Comparison of ENCODE assay signal across 9 mouse cellular contexts in the genomic region with DNA sequence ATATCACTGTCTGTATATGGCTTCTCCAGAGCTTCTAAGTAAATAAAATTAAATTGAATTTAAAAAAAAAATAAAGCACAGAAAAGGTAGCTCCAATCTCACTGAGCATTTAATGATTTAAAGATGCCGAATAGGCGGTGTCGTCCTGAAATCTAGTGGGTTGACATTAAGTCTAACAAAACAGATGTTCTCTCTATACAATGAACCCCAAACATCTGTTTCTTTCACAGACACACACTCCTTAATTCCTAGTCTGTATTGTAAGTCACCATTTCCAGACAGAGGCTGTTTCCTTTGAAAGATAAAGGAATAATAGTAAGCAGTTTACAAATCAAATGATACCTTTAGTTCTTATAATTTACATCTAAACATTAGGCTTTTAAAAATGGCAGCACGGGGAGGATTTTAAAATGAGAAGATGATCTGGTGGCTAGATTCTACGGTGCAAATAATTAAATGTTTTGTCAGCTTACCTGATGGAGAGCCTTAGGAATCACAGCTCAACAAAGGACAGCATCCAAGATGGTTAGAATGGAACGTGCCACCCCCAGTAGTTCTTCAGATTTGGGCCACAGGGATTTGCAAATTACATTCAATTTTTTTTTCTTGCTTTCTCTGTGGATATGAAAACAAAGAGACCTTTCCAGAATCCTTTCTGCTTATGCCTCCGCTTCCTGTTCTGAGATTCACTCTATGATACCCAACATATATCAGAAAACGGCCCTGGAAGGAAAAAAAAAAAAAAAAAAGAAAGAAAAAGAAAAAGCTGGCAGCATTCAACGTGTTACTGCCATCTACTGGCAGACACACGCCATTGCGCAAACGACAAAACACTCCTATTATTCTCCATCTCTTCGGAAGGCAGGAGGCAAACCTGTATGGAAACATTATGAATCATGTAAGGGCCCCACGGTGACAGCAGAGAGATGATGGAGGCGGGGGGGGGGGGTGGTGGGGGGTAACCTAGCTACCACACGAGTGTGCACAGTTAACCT. TPM values are rescaled to one million over a fixed set of nuclear protein-coding genes. Genes with fewer than 3 reads are reported as not detected.
DNase-seq lines count a peak whose midpoint lies in the region; ATAC-seq lines count a peak whose summit lies in the region.
"Had no signal": no experiment of that assay in that cellular context is flagged by ENCODE, and none has a peak within 500 bp of the region (broad histone marks: within the 10 kb centered on the region; RNA-seq: fewer than 3 reads in every experiment).

A gene (minus strand): TSS at position 835 of the 995 bp plus-strand sequence.

- no peak within 1 kb of the TSS for H3K27ac ChIP-seq in embryonic facial prominence, embryonic 13.5 days
- peak within 1 kb of the TSS; percentile 75 for H3K27ac ChIP-seq in hindbrain, embryonic 12.5 days
- H3K27ac ChIP-seq: limb, embryonic 15.5 days had no signal

- DNase-seq in adrenal gland, postnatal 10 days = peak; percentile 62
- DNase-seq in adrenal gland, adult 2 months = no peak
- peak; percentile 28 for DNase-seq in T-cell, adult 2 months (ENCODE audit: low spot score)
- DNase-seq in layer of hippocampus, adult 9-11 months = peak; percentile 27
- DNase-seq in lung, postnatal 36 days = peak; percentile 64
- peak; percentile 76 to 79 for DNase-seq in right cerebral cortex, postnatal 10 days (ENCODE audit: low spot score in 2 of 2)

- H3K4me1 ChIP-seq in embryonic facial prominence, embryonic 13.5 days = no peaks in the 10 kb centered on the region
- H3K4me1 ChIP-seq in hindbrain, embryonic 12.5 days = peaks cover 19% of the 10 kb centered on the region
- H3K4me1 ChIP-seq: limb, embryonic 15.5 days had no signal

- H3K4me3 ChIP-seq in embryonic facial prominence, embryonic 13.5 days = peak within 1 kb of the TSS; percentile 26
- peak within 1 kb of the TSS; percentile 39 for H3K4me3 ChIP-seq in hindbrain, embryonic 12.5 days
- H3K4me3 ChIP-seq: limb, embryonic 15.5 days had no signal

- H3K4me2 ChIP-seq in embryonic facial prominence, embryonic 13.5 days = peak within 1 kb of the TSS; percentile 44
- H3K4me2 ChIP-seq in hindbrain, embryonic 12.5 days (replicated peaks) = peak within 1 kb of the TSS; percentile 53
- H3K4me2 ChIP-seq: limb, embryonic 15.5 days had no signal

- H3K27me3 ChIP-seq in embryonic facial prominence, embryonic 13.5 days = no peaks in the 10 kb centered on the region
- no peaks in the 10 kb centered on the region for H3K27me3 ChIP-seq in hindbrain, embryonic 12.5 days
- H3K27me3 ChIP-seq: limb, embryonic 15.5 days had no signal

- H3K9ac ChIP-seq in embryonic facial prominence, embryonic 13.5 days = 0 out of 2 replicates have a peak within 1 kb of the TSS, but pooled peaks have one; percentile 36
- H3K9ac ChIP-seq in hindbrain, embryonic 12.5 days = peak within 1 kb of the TSS; percentile 62
- H3K9ac ChIP-seq: limb, embryonic 15.5 days had no signal

- 13% methylated on average over 16 of the region's 16 CpGs for WGBS in embryonic facial prominence, embryonic 13.5 days
- 14% methylated on average over 16 of the region's 16 CpGs for WGBS in hindbrain, embryonic 12.5 days

- H3K36me3 ChIP-seq in embryonic facial prominence, embryonic 13.5 days = no peaks in the 10 kb centered on the region
- no peaks in the 10 kb centered on the region for H3K36me3 ChIP-seq in hindbrain, embryonic 12.5 days
- H3K36me3 ChIP-seq: limb, embryonic 15.5 days had no signal

- no peak for ATAC-seq in embryonic facial prominence, embryonic 13.5 days (ENCODE audit: insufficient number of reproducible peaks, insufficient read depth, low FRiP score, low TSS enrichment, low read depth)
- peak; percentile 78 for ATAC-seq in hindbrain, embryonic 12.5 days (ENCODE audit: low FRiP score)

- H3K9me3 ChIP-seq in embryonic facial prominence, embryonic 13.5 days = no peaks in the 10 kb centered on the region
- H3K9me3 ChIP-seq in hindbrain, embryonic 12.5 days (replicated peaks) = no peaks in the 10 kb centered on the region
- H3K9me3 ChIP-seq: limb, embryonic 15.5 days had no signal

RNA-seq across cellular contexts. Expression of the gene that starts here (rescaled TPM):
- 1 to 10 TPM; 5.2 to 7.2 TPM for total RNA-seq in adrenal gland, postnatal 10 days (2021)
- 1 to 10 TPM; 3.2 to 5.6 TPM for total RNA-seq in adrenal gland, adult 2 months (2021)
- polyA plus RNA-seq in adrenal gland, adult 2 months (2012; rRNA removed) = 0.29 TPM in 2 replicates
- polyA plus RNA-seq in embryonic facial prominence, embryonic 13.5 days (2015; fragmentation: Nextera tagmentation; extraction: Ambion mirVana) = 2.2 TPM in 2 replicates
- 47.6 and 49.4 TPM in 2 replicates for polyA plus RNA-seq in hindbrain, embryonic 12.5 days (2016; fragmentation: Nextera tagmentation; extraction: Ambion mirVana)

Comparison
In these comparisons a context has a peak if more than half of its experiments do, and no peak if none do; other contexts are left out.
1. RNA of the gene that starts here (polyA plus RNA-seq): 47.6 to 49.4 TPM in hindbrain, embryonic 12.5 days; 2.2 TPM in embryonic facial prominence, embryonic 13.5 days and 0.29 TPM in adrenal gland, adult 2 months; every median in the first group is over 10 times any median in the second.